Mouse (Mus musculus): ENCODE results near the gene Gm11238. TPM values are rescaled to one million over a fixed set of nuclear protein-coding genes. Genes with fewer than 3 reads are reported as not detected.
"Not testable (repeated sequence)": the region's sequence is repeated elsewhere in the genome, so short reads cannot be mapped to it uniquely, and the experiment has no call there.

Gm11238 gene
- total RNA-seq (2015) (not detected in 2 replicates), total RNA-seq (2017) (not detected in 2 replicates)

GRCm38 (mm10) chr4:73607581-73607980, at the start of gene Gm11238:
Gm11238 (plus strand) TSS chr4:73607881.
- ATAC-seq (ENCODE audit: poor library complexity, severe bottlenecking): not testable (repeated sequence)

- ATAC-seq (ENCODE audit: poor library complexity, severe bottlenecking): no peak
Measured at GRCm38 (mm10) chr4:73599248-73599647, 8.4 kb upstream of the Gm11238 start.

DNA sequence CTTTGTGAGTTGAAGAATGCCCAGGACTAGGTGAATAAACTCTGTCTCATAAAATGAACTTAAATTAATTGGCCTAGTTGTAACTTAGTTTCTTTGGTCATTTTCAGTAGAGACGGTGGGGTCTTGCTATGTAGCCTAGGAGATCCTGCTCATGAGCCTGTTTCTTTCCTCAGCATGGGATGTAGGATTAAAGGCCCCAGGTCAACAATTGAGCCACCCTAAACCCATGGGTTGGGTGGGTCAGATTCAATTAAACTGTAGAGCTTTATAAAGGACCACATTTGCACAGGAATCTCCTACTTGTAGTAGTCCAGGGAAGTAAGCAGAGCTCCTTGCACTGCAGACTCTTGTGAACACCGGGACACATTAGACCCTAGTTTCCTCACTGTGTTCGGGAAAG, 15.0 kb downstream of the Gm11238 start, which contains the start of gene Gm11237:
Gm11237 (plus strand) TSS at position 301 of the 400 bp plus-strand sequence.
- not testable (repeated sequence) for ATAC-seq (ENCODE audit: poor library complexity, severe bottlenecking)

DNA sequence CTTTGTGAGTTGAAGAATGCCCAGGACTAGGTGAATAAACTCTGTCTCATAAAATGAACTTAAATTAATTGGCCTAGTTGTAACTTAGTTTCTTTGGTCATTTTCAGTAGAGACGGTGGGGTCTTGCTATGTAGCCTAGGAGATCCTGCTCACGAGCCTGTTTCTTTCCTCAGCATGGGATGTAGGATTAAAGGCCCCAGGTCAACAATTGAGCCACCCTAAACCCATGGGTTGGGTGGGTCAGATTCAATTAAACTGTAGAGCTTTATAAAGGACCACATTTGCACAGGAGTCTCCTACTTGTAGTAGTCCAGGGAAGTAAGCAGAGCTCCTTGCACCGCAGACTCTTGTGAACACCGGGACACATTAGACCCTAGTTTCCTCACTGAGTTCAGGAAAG, 30.1 kb downstream of the Gm11238 start, which contains the start of gene Gm11236:
Gm11236 (plus strand) TSS at position 301 of the 400 bp plus-strand sequence.
- not testable (repeated sequence) for ATAC-seq (ENCODE audit: poor library complexity, severe bottlenecking)

- not testable (repeated sequence) for ATAC-seq (ENCODE audit: poor library complexity, severe bottlenecking)
Measured at GRCm38 (mm10) chr4:73661864-73662263, 54.2 kb downstream of the Gm11238 start.

GRCm38 (mm10) chr4:73668054-73668453, 60.4 kb downstream of the Gm11238 start, which contains the start of gene Gm11239:
Gm11239 (plus strand) TSS chr4:73668354.
- ATAC-seq (ENCODE audit: poor library complexity, severe bottlenecking): not testable (repeated sequence)

DNA sequence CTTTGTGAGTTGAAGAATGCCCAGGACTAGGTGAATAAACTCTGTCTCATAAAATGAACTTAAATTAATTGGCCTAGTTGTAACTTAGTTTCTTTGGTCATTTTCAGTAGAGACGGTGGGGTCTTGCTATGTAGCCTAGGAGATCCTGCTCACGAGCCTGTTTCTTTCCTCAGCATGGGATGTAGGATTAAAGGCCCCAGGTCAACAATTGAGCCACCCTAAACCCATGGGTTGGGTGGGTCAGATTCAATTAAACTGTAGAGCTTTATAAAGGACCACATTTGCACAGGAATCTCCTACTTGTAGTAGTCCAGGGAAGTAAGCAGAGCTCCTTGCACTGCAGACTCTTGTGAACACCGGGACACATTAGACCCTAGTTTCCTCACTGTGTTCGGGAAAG, 75.5 kb downstream of the Gm11238 start, which contains the start of gene Gm428:
Gm428 (plus strand) TSS at position 301 of the 400 bp plus-strand sequence.
- ATAC-seq (ENCODE audit: poor library complexity, severe bottlenecking): not testable (repeated sequence)

Other genes starting within 250 kb of the Gm11238 start
- not detected in 2 replicates for gene Gm11487, start 202.8 kb upstream of the Gm11238 start, total RNA-seq (2015)
- gene Gm11487, start 202.8 kb upstream of the Gm11238 start, total RNA-seq (2017): not detected in 2 replicates
- not detected in 2 replicates for gene Gm11237, start 15.1 kb downstream of the Gm11238 start, total RNA-seq (2015)
- not detected in 2 replicates for gene Gm11237, start 15.1 kb downstream of the Gm11238 start, total RNA-seq (2017)
- gene Gm11236, start 30.2 kb downstream of the Gm11238 start, total RNA-seq (2015): not detected in 2 replicates
- gene Gm11236, start 30.2 kb downstream of the Gm11238 start, total RNA-seq (2017): not detected in 2 replicates
- not detected in 2 replicates for gene Gm11239, start 60.5 kb downstream of the Gm11238 start, total RNA-seq (2015)
- gene Gm11239, start 60.5 kb downstream of the Gm11238 start, total RNA-seq (2017): not detected in 2 replicates
- gene Gm428, start 75.6 kb downstream of the Gm11238 start, total RNA-seq (2015): not detected in 2 replicates
- not detected in 2 replicates for gene Gm428, start 75.6 kb downstream of the Gm11238 start, total RNA-seq (2017)
- gene Rasef, start 183.1 kb downstream of the Gm11238 start, total RNA-seq (2015): not detected in 2 replicates
- not detected in 2 replicates for gene Rasef, start 183.1 kb downstream of the Gm11238 start, total RNA-seq (2017)